Mouse (Mus musculus): ENCODE results near the gene Slc22a23. TPM values are rescaled to one million over a fixed set of nuclear protein-coding genes. Genes with fewer than 3 reads are reported as not detected.

Slc22a23 gene
- polyA plus RNA-seq, 1 experiment from 2014 or later = 5.5 TPM

DNA sequence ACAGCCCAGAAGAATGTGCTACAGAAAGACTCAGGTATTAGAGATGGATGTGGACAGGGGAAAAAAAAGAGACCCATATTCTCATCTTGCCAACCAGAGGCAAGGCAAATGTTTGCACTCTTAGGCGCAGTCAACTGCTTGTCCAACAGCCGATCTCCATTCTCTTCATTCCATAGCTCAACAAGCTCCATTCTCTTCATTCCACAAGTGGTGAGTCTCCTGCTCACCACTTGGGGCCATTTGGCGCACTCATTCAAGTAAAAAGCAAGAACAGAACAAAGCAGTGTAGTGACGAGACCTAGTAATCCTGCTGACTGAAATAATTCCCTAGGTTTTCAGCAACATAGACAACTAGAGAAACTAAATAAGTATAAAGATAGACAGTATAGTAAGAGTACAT lies 50.8 kb downstream of the Slc22a23 start:
- no peaks in the 10 kb centered on the region for H3K4me1 ChIP-seq
- ATAC-seq (ENCODE audit: insufficient number of reproducible peaks, insufficient read depth, low FRiP score, low TSS enrichment) = no peak
- no peak overlapping the region for H3K4me2 ChIP-seq (replicated peaks)
- WGBS = 75% methylated on average over 4 of the region's 4 CpGs
- no peak overlapping the region for H3K4me3 ChIP-seq
- no peaks in the 10 kb centered on the region for H3K27me3 ChIP-seq
- no peaks in the 10 kb centered on the region for H3K9me3 ChIP-seq
- H3K27ac ChIP-seq = no peak overlapping the region
- no peak overlapping the region for H3K9ac ChIP-seq
- H3K36me3 ChIP-seq = no peaks in the 10 kb centered on the region

DNA sequence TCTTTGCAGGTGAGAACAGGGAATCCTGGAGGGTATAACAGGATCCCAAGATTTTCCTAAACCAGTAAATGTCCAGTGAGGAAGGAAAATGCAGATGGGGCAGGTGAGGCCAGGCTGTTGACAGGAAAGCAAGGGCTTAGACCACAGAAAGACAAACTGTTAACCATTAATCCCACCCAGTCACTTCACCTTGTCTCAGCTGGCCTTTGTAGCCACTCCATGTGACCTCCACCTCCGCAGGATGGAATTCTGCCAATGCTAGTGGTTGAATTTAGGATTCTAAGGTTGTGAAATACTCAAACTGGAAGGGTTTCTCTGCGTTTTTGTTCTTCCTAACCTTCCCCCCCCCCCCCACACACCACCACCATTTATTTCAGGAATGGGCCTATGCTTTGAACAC lies 52.9 kb downstream of the Slc22a23 start:
- no peak for ATAC-seq (ENCODE audit: insufficient number of reproducible peaks, insufficient read depth, low FRiP score, low TSS enrichment)
- H3K27me3 ChIP-seq = no peaks in the 10 kb centered on the region
- no peak overlapping the region for H3K27ac ChIP-seq
- H3K9me3 ChIP-seq = no peaks in the 10 kb centered on the region
- no peak overlapping the region for H3K4me3 ChIP-seq
- H3K36me3 ChIP-seq = no peaks in the 10 kb centered on the region
- no peak overlapping the region for H3K4me2 ChIP-seq (replicated peaks)
- WGBS = 77% methylated on average over 2 of the region's 2 CpGs
- no peak overlapping the region for H3K9ac ChIP-seq
- H3K4me1 ChIP-seq = no peaks in the 10 kb centered on the region

DNA sequence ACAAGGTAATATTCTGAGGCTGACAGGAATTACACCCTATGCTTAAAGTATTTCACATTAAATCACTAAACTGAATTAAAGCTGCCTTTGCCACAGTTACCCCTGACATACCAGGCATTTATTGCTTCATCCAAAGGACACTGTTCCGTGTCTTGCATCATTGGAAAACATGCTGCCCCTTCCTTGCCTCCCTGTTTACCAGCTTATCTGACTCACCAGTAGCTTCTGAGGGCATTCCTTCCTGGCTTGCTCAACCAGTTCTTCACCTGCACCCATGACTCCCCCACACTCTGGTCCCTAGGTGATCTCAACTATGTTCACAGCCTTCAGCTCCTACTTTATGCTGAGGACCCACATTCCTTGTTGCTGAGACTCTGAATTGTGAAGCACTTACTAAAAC lies 54.6 kb downstream of the Slc22a23 start:
- H3K4me1 ChIP-seq = no peaks in the 10 kb centered on the region
- no peak overlapping the region for H3K4me2 ChIP-seq (replicated peaks)
- H3K9me3 ChIP-seq = no peaks in the 10 kb centered on the region
- no peak overlapping the region for H3K27ac ChIP-seq
- no peaks in the 10 kb centered on the region for H3K36me3 ChIP-seq
- no peak overlapping the region for H3K4me3 ChIP-seq
- no peaks in the 10 kb centered on the region for H3K27me3 ChIP-seq
- ATAC-seq (ENCODE audit: insufficient number of reproducible peaks, insufficient read depth, low FRiP score, low TSS enrichment) = no peak
- WGBS = 91% methylated on average over 1 of the region's 1 CpGs
- no peak overlapping the region for H3K9ac ChIP-seq

DNA sequence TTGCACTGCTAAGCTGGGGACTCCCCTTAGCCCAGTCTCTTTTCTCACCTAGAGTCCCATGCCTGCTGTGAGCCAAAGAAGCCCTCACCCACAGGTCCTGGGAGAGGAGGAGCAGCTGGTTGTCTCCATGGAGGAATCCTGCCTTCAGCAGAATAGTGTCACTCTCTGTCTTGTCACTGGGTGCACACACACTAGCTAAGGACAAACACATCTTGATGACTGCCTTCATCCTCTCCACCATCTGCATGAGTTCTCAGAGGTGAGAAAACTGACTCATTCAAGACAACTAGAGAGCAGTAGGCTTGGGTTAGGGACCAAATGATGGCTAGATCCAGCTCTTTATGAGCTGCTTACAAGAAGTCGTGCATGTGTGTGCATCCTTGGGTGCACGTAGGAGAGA lies 55.4 kb downstream of the Slc22a23 start:
- Histone ChIP-seq H3K4me2 (replicated peaks) (no peak overlapping the region), H3K9me3 (no peaks in the 10 kb centered on the region), H3K4me1 (no peaks in the 10 kb centered on the region), H3K9ac (no peak overlapping the region), H3K27ac (no peak overlapping the region), H3K36me3 (no peaks in the 10 kb centered on the region), H3K4me3 (no peak overlapping the region), H3K27me3 (no peaks in the 10 kb centered on the region)
- ATAC-seq (ENCODE audit: insufficient number of reproducible peaks, insufficient read depth, low FRiP score, low TSS enrichment) = no peak
- WGBS = 86% methylated on average over 2 of the region's 2 CpGs

DNA sequence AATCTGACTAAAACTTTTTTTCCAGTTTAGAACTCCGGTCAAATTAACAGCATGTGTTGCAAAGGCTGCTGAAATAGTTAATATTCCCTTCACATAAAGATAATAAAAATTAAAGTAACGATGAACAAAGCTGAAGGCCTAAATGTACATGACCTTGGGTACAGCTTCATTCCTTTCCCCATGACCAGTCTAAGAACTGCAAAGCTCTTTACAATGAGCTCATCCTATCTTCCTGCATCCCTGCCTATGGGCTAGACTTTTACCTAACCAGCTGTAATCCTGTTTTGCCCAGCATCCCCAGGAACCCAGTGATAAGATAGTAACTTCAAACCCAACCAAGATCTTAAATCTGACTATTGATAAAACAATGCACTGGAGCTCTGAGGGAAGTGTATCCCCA lies 56.9 kb downstream of the Slc22a23 start:
- Histone ChIP-seq H3K4me3 (no peak overlapping the region), H3K4me1 (no peaks in the 10 kb centered on the region), H3K4me2 (replicated peaks) (no peak overlapping the region), H3K9ac (no peak overlapping the region), H3K27me3 (no peaks in the 10 kb centered on the region), H3K9me3 (no peaks in the 10 kb centered on the region), H3K36me3 (no peaks in the 10 kb centered on the region), H3K27ac (no peak overlapping the region)
- WGBS = 54% methylated on average over 2 of the region's 2 CpGs
- no peak for ATAC-seq (ENCODE audit: insufficient number of reproducible peaks, insufficient read depth, low FRiP score, low TSS enrichment)

DNA sequence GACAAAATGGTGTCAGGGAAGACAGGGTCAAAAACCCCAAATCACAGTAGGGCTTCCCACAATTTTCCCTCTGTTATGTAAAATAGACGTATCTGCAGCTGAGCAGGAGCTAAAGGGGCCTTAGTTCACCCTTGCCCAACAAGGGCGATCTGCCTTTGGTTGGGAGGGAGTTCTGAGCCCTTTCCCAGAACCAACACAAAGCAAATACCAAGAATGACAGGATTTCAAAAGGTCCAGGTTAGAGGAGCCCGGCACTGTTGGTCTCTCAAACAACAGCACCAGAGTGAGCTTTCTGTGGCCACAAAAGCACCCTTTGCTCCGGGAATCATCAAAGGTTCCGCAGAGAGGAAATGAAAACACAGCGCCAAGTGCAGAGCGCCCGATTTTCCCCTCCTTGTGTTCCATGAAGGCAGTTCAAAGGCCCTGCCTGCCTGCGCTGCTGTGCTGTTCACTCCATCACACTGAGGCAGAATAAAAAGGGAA lies 57.3 kb downstream of the Slc22a23 start:
- Histone ChIP-seq H3K9me3 (no peaks in the 10 kb centered on the region), H3K9ac (no peak overlapping the region), H3K36me3 (no peaks in the 10 kb centered on the region), H3K4me3 (no peak overlapping the region), H3K27ac (no peak overlapping the region), H3K27me3 (no peaks in the 10 kb centered on the region), H3K4me1 (no peaks in the 10 kb centered on the region), H3K4me2 (replicated peaks) (no peak overlapping the region)
- 9% methylated on average over 9 of the region's 9 CpGs for WGBS
- no peak for ATAC-seq (ENCODE audit: insufficient number of reproducible peaks, insufficient read depth, low FRiP score, low TSS enrichment)

DNA sequence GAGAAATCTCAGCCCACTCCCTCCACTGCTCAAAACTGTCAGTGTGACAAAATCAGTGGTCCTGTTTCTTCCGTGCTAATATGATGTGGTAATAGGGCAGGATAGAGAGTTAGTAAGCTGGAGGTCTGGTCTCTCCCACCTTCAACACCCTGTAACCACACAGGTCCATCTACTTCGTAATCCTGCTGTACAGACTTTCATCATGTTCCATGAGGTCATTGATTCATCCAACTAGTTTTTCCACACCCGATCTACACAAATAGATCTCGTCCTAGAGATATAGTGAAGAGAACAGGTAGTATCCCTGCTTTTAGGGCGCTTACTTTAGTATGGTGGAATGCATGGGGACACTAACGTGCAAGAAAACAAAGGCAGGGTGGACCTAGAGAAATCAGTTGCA lies 63.6 kb downstream of the Slc22a23 start:
- ATAC-seq (ENCODE audit: insufficient number of reproducible peaks, insufficient read depth, low FRiP score, low TSS enrichment) = no peak
- Histone ChIP-seq H3K36me3 (no peaks in the 10 kb centered on the region), H3K27me3 (no peaks in the 10 kb centered on the region), H3K27ac (no peak overlapping the region), H3K4me1 (no peaks in the 10 kb centered on the region), H3K4me2 (replicated peaks) (no peak overlapping the region), H3K9me3 (no peaks in the 10 kb centered on the region), H3K4me3 (no peak overlapping the region), H3K9ac (no peak overlapping the region)
- 91% methylated on average over 6 of the region's 6 CpGs for WGBS

DNA sequence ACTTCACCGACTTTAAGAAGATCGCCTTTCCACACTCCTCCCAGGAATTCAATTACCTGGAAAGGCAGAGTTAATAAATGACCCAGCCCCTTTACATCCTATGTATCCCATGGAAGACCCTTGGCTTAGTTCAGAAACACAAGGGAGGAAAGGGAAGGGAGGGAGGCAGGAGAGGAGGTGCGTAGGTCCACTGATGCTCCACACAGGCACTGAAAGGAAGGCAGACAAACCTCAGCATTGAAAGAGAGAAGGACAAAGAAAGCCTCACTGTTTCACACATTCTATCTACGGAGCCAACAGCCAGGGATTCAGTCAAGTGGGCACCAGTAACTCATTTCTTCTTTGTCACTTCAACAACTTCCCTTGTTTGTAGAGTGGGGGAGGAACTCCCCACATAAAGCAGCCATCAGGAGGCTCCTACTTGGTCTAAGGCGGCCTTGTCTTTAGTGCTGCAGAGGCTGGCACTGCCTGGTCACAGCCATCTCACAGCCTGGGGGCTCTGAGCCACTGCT lies 66.2 kb downstream of the Slc22a23 start:
- Histone ChIP-seq H3K36me3 (no peaks in the 10 kb centered on the region), H3K4me1 (no peaks in the 10 kb centered on the region), H3K9ac (no peak overlapping the region), H3K4me3 (no peak overlapping the region), H3K4me2 (replicated peaks) (no peak overlapping the region), H3K9me3 (no peaks in the 10 kb centered on the region), H3K27ac (no peak overlapping the region), H3K27me3 (no peaks in the 10 kb centered on the region)
- no peak for ATAC-seq (ENCODE audit: insufficient number of reproducible peaks, insufficient read depth, low FRiP score, low TSS enrichment)
- 61% methylated on average over 5 of the region's 5 CpGs for WGBS

DNA sequence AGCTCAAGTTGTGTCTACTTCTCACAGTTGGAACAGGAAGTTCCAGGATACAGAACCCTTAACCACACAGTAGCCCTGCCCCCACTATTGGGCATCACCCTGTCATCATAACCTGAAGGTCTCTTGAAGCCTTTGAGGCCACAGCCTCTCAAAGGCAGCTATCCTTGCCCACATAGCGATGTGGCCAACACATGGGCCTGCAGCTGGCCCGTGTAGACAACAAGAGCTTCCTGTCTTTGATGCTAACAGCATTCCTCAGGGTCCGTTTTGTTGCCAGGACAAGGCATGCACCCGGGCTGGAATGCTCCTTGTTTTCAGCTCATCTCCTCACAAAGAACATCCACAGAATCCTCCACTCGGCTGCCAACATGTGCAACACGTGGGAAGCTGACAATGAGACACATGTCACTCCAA lies 66.7 kb downstream of the Slc22a23 start:
- Histone ChIP-seq H3K36me3 (no peaks in the 10 kb centered on the region), H3K9me3 (no peaks in the 10 kb centered on the region), H3K27me3 (no peaks in the 10 kb centered on the region), H3K9ac (no peak overlapping the region), H3K4me3 (no peak overlapping the region), H3K4me2 (replicated peaks) (no peak overlapping the region), H3K27ac (no peak overlapping the region), H3K4me1 (no peaks in the 10 kb centered on the region)
- 63% methylated on average over 6 of the region's 6 CpGs for WGBS
- no peak for ATAC-seq (ENCODE audit: insufficient number of reproducible peaks, insufficient read depth, low FRiP score, low TSS enrichment)

DNA sequence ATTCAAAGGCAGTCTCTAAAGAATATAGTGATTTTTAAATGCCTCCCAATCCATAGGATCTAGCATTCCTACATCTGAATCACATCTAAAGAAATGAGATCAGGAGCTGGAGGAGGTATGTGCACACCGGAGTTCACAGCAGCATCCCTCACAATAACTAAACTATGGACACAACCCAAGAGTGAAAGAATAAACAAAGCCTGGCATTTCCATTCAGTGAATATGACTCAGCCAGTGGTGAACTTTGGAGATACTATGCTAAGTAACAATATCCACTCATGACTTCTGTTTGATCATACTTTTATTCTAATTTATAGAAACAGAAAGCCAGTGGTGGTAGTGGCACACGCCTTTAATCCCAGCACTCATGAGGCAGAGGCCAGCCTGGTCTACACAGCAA lies 67.4 kb downstream of the Slc22a23 start:
- Histone ChIP-seq H3K27me3 (no peaks in the 10 kb centered on the region), H3K36me3 (no peaks in the 10 kb centered on the region), H3K4me1 (peaks cover 5% of the 10 kb centered on the region), H3K9me3 (no peaks in the 10 kb centered on the region), H3K4me3 (no peak overlapping the region), H3K9ac (no peak overlapping the region), H3K4me2 (replicated peaks) (no peak overlapping the region), H3K27ac (no peak overlapping the region)
- ATAC-seq (ENCODE audit: insufficient number of reproducible peaks, insufficient read depth, low FRiP score, low TSS enrichment) = no peak
- WGBS = 85% methylated on average over 2 of the region's 2 CpGs

DNA sequence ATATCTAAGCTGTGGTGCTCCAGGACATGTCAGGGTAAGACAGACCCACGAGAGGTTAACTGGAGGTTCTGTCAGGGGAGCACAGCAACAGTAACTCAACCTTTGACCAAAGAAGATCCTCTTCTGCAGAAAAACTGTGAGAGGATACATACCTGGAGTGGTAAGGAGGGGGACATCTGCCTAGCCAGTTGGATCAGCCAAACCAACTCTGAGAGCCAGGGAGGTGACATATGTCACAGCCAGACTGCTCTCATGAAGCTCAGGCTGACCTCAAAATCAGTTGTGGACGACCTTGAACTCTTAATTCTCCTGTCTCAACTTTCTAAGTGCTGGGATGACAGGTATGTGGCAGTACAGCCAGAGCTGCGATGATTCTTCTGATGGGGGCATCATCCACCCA lies 68.0 kb downstream of the Slc22a23 start:
- Histone ChIP-seq H3K9ac (no peak overlapping the region), H3K4me2 (replicated peaks) (no peak overlapping the region), H3K4me3 (no peak overlapping the region), H3K4me1 (peaks cover 10% of the 10 kb centered on the region), H3K36me3 (no peaks in the 10 kb centered on the region), H3K27ac (no peak overlapping the region), H3K27me3 (no peaks in the 10 kb centered on the region), H3K9me3 (no peaks in the 10 kb centered on the region)
- 75% methylated on average over 3 of the region's 3 CpGs for WGBS
- ATAC-seq (ENCODE audit: insufficient number of reproducible peaks, insufficient read depth, low FRiP score, low TSS enrichment) = no peak

DNA sequence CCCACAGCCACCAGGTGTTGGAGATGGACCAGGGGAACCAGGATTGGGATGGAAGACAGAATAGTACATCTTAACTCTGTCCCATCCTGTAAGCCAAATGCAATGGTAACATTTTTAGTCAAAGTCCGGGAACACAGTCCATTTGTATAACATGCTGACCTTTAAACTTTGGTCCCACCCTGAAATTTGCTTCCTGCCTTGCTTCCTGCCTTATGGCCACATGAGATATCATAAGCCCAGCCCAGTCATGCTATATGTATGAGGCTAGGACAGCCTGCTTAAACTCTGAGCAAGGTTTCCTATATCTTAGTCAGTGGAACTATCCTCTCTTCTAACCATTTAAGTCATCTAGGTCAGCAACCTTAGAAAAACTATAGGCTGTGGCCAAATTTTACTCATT lies 70.1 kb downstream of the Slc22a23 start:
- no peak overlapping the region for H3K27ac ChIP-seq
- no peaks in the 10 kb centered on the region for H3K27me3 ChIP-seq
- H3K36me3 ChIP-seq = no peaks in the 10 kb centered on the region
- H3K4me2 ChIP-seq (replicated peaks) = no peak overlapping the region
- H3K9ac ChIP-seq = no peak overlapping the region
- no peak overlapping the region for H3K4me3 ChIP-seq
- no peaks in the 10 kb centered on the region for H3K9me3 ChIP-seq
- H3K4me1 ChIP-seq = peaks cover 16% of the 10 kb centered on the region
- no peak for ATAC-seq (ENCODE audit: insufficient number of reproducible peaks, insufficient read depth, low FRiP score, low TSS enrichment)
- WGBS = 71% methylated on average over 1 of the region's 1 CpGs

DNA sequence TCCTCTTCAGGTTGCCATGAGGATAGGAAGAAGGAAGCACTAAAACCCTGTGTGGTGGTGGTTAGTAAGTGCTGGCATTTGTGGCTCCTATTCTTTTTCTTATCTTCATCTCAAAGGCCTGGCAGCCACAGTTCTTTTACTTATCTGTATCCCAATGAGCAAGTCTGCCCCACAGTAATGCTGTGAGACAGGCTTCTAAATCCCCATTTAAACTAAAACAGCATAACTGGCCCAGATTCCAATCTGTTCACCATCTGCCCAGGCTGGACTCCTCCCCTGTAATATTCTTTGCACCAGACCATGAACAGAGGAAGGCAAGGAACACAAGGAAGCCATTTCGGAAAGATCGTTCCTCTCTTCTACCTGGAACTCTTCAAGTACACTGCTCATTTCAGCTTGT lies 70.6 kb downstream of the Slc22a23 start:
- H3K9ac ChIP-seq = no peak overlapping the region
- no peaks in the 10 kb centered on the region for H3K27me3 ChIP-seq
- no peak overlapping the region for H3K27ac ChIP-seq
- no peak overlapping the region for H3K4me3 ChIP-seq
- WGBS = 90% methylated on average over 2 of the region's 2 CpGs
- no peak for ATAC-seq (ENCODE audit: insufficient number of reproducible peaks, insufficient read depth, low FRiP score, low TSS enrichment)
- no peaks in the 10 kb centered on the region for H3K36me3 ChIP-seq
- no peak overlapping the region for H3K4me2 ChIP-seq (replicated peaks)
- no peaks in the 10 kb centered on the region for H3K9me3 ChIP-seq
- peaks cover 16% of the 10 kb centered on the region for H3K4me1 ChIP-seq

All from embryonic facial prominence, embryonic 12.5 days (tissue).